Mouse (Mus musculus): Measurements from ENCODE around the gene Prkag1. TPM values are rescaled to one million over a fixed set of nuclear protein-coding genes. Genes with fewer than 3 reads are reported as not detected.

Prkag1 gene
- polyA plus RNA-seq, 1 experiment from 2014 or later = 40.2 TPM

DNA sequence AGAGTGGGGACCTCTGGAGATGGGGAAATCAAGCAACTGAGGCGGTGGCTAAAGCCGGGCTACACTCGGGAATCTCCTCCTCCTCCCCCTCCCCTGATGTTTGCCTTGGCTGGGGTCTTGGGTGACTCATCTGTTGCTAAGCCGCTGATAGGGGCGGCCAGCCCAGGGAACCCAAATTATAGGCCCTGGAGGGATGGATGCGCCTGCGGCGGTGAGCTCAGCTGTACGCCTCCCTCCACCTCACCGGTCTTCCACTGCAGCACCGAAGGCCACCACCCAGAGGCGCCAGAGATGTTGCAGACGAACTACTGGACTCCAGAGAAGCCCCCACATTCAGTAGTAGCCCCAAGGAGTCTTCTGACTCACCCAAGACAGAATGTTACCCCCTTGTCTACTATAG lies 50.7 kb downstream of the Prkag1 start:
- Histone ChIP-seq H3K4me3 (ENCODE audit: inconsistent target) (no peak overlapping the region), H3K27ac (no peak overlapping the region), H3K79me2 (ENCODE audit: inconsistent target) (no peaks in the 10 kb centered on the region), H3K36me3 (ENCODE audit: inconsistent target) (no peaks in the 10 kb centered on the region)
- WGBS (ENCODE audit: missing documents) = 38% methylated on average over 4 of the region's 13 CpGs

DNA sequence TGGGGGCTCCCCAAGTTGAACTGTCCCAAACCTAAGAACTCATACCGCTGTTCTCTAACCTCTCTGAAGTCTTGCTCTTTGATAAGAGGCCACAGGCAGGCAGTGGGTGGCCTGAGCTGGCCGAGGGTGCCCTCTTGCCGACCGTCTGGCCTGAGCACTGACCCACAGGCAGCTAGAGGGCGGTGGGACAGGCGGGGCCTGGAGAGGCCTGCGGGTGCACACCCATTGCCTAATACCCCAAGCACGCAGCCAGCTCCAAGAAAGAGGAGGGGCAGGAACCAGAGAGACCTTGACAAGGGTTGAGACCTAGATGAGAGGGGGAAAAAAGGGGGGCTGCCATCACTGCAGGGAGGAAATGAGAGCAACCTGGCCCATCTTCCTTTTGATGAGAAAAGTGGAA lies 51.2 kb downstream of the Prkag1 start:
- Histone ChIP-seq H3K36me3 (ENCODE audit: inconsistent target) (no peaks in the 10 kb centered on the region), H3K79me2 (ENCODE audit: inconsistent target) (no peaks in the 10 kb centered on the region), H3K27ac (no peak overlapping the region), H3K4me3 (ENCODE audit: inconsistent target) (no peak overlapping the region)
- WGBS (ENCODE audit: missing documents) = 23% methylated on average over 7 of the region's 8 CpGs

GRCm38 (mm10) chr15:98778806-98779205 lies 52.5 kb downstream of the Prkag1 start:
- WGBS (ENCODE audit: missing documents) = 10% methylated on average over 2 of the region's 11 CpGs
- Histone ChIP-seq H3K36me3 (ENCODE audit: inconsistent target) (no peaks in the 10 kb centered on the region), H3K79me2 (ENCODE audit: inconsistent target) (no peaks in the 10 kb centered on the region), H3K4me3 (ENCODE audit: inconsistent target) (no peak overlapping the region), H3K27ac (no peak overlapping the region)

- no peak overlapping the region for H3K27ac ChIP-seq
- WGBS (ENCODE audit: missing documents) = 4% methylated on average over 17 of the region's 25 CpGs
- no peak overlapping the region for H3K4me3 ChIP-seq (ENCODE audit: inconsistent target)
- no peaks in the 10 kb centered on the region for H3K79me2 ChIP-seq (ENCODE audit: inconsistent target)
- no peaks in the 10 kb centered on the region for H3K36me3 ChIP-seq (ENCODE audit: inconsistent target)
Observed at GRCm38 (mm10) chr15:98778191-98778770, 53.0 kb downstream of the Prkag1 start.

DNA sequence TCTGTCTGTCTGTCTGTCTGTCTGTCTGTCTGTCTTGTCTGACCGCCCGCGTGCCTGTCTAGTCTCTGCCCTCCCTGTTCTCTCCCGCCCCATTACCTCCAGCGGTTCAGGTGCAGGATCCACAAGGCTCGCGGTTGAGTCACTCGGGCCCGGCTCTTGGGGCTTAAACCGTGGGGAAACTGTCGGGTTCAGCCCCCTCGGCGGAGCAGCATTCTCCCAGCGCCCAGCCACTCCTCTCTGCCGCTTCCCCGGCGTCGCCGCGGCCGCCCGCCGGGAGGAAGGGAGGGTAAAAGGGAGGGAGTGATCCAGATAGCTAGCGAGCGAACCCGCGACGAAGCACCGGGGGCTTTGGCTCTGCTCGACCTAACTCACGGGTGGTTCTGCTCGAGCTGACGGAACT lies 53.6 kb downstream of the Prkag1 start, which contains the start of gene Wnt10b:
Gene Wnt10b, minus strand, starts transcription at position 389 of the 400 bp plus-strand sequence.
- Histone ChIP-seq H3K4me3 (ENCODE audit: inconsistent target) (no peak within 1 kb of the TSS), H3K79me2 (ENCODE audit: inconsistent target) (no peaks in the 10 kb centered on the region), H3K27ac (no peak within 1 kb of the TSS), H3K36me3 (ENCODE audit: inconsistent target) (no peaks in the 10 kb centered on the region)
- 3% methylated on average over 33 of the region's 33 CpGs for WGBS (ENCODE audit: missing documents)

DNA sequence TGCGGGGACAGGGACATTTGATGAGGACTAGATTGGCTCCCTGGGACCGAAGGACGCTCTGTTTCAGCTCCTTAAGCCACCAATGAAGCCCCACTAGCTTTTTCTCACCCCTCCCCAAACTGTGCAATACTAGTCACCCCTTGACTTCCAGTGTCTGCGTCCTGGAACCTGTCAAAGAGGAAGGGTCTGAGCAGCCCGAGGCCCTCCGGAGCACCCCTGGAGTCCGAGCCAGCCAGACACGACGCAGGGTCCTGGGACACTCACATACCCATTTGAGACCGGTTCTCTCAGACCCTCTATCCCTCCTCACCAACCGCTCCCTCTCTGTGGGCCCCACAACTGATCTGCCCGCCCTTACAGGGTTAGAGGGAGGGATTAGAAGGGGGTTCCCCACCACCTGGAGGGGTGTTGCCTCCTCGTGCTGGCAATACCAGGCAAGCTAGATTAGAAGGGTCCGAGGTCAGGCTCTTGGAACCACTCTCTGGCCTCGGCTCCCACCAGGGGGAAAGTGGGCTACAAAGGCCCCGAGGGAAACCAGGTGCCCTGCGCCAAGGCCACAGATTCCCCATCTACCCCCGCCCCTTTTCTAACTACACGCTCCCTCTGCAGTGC lies 54.2 kb downstream of the Prkag1 start:
- H3K36me3 ChIP-seq (ENCODE audit: inconsistent target) = no peaks in the 10 kb centered on the region
- no peak overlapping the region for H3K27ac ChIP-seq
- no peak overlapping the region for H3K4me3 ChIP-seq (ENCODE audit: inconsistent target)
- H3K79me2 ChIP-seq (ENCODE audit: inconsistent target) = no peaks in the 10 kb centered on the region
- WGBS (ENCODE audit: missing documents) = 17% methylated on average over 19 of the region's 19 CpGs

DNA sequence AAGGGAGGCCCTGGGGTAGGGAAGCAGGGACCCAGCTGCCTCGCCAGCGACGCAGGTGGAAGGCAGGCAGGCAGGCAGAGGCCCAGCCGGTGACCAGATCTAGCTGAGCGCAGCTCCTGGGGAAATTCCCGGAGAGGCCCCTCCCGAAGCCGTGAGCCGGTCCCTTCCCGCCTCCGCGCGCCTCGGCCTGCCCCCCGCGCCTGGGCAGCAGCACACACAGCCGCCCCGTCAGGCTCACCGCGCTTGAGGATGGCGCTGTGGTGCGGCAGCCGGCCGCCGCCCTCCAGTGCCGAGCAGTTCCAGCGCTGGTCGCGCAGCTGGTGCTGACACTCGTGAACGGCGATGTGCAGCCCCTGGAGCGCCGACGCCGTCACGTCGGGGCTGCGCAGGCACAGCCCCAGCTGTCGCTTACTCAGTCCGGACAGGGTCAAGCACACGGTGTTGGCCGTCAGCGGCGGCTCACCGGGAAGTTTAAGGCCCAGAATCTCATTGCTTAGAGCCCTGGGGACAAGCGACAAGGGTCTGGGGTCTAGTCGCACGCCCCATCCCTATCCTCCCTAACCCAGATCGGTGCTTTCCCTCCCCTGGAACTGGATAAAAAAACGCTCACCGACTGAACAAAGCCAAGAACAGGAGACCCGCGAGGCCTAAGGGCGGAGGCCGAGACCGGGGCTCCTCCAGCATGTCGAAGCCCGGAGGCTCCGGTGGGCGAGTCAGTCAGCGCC lies 54.9 kb downstream of the Prkag1 start:
- no peak overlapping the region for H3K4me3 ChIP-seq (ENCODE audit: inconsistent target)
- no peak overlapping the region for H3K27ac ChIP-seq
- no peaks in the 10 kb centered on the region for H3K36me3 ChIP-seq (ENCODE audit: inconsistent target)
- WGBS (ENCODE audit: missing documents) = 11% methylated on average over 62 of the region's 62 CpGs
- H3K79me2 ChIP-seq (ENCODE audit: inconsistent target) = no peaks in the 10 kb centered on the region

GRCm38 (mm10) chr15:98775533-98775932 lies 55.8 kb downstream of the Prkag1 start:
- Histone ChIP-seq H3K4me3 (ENCODE audit: inconsistent target) (no peak overlapping the region), H3K79me2 (ENCODE audit: inconsistent target) (no peaks in the 10 kb centered on the region), H3K36me3 (ENCODE audit: inconsistent target) (no peaks in the 10 kb centered on the region), H3K27ac (no peak overlapping the region)
- 52% methylated on average over 5 of the region's 5 CpGs for WGBS (ENCODE audit: missing documents)

DNA sequence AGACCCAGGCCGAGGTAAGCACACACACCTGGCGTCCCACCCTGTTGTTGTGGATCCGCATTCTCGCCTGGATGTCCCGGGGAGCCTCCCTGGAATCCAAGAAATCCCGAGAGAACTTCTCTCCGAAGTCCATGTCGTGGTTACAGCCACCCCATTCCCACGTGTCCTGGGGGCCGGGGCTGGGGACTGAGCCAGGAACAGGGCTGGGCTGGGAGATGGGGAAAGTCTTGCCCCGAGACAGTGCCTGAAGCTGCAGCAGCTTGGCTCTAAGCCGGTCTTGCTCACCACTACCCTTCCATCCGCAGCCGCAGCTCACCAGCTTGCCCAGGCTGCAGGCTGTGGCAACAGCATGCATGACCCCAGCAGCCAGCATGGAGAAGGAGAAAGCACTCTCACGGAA lies 57.2 kb downstream of the Prkag1 start:
- Histone ChIP-seq H3K27ac (no peak overlapping the region), H3K36me3 (ENCODE audit: inconsistent target) (no peaks in the 10 kb centered on the region), H3K4me3 (ENCODE audit: inconsistent target) (no peak overlapping the region), H3K79me2 (ENCODE audit: inconsistent target) (no peaks in the 10 kb centered on the region)
- 93% methylated on average over 15 of the region's 15 CpGs for WGBS (ENCODE audit: missing documents)

DNA sequence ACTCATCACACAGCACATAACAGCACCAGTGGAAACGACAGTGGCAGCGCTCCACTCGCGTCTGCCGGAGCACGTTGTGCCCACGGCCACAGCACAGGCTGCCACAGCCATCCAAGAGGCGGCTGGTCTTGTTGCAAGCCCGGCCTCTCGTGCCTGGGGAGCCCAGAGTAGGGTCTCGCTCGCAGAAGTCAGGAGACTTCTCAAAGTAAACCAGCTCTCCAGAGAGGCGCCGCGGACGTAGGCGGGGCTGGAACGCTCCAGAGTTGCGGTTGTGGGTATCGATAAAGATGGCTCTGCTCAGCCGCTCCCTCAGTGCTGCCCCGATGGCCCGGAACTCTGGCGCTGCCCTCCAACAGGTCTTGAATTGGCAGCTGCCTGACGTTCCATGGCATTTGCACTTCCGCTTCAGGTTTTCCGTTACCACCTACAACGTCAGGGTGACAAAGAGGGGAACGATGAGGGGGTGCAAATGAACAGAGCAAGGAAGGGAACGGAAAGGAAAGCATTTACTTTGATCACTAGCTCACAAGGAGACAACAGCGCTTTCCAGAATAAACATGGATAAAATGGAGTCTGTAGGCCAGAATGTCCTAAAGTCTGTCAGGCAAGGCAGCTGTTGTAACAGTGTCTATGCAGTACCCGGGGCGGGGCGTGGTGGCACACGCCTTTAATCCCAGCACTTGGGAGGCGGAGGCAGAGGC lies 58.7 kb downstream of the Prkag1 start:
- H3K4me3 ChIP-seq (ENCODE audit: inconsistent target) = peak overlapping the region; percentile 10; the same call in 1 of the 2 replicates
- no peaks in the 10 kb centered on the region for H3K79me2 ChIP-seq (ENCODE audit: inconsistent target)
- 8% methylated on average over 36 of the region's 36 CpGs for WGBS (ENCODE audit: missing documents)
- no peak overlapping the region for H3K27ac ChIP-seq
- H3K36me3 ChIP-seq (ENCODE audit: inconsistent target) = no peaks in the 10 kb centered on the region

GRCm38 (mm10) chr15:98771813-98772425 lies 59.4 kb downstream of the Prkag1 start:
- Histone ChIP-seq H3K79me2 (ENCODE audit: inconsistent target) (no peaks in the 10 kb centered on the region), H3K4me3 (ENCODE audit: inconsistent target) (peak overlapping the region; percentile 10; the same call in 1 of the 2 replicates), H3K27ac (no peak overlapping the region), H3K36me3 (ENCODE audit: inconsistent target) (no peaks in the 10 kb centered on the region)
- 28% methylated on average over 12 of the region's 12 CpGs for WGBS (ENCODE audit: missing documents)

- H3K79me2 ChIP-seq (ENCODE audit: inconsistent target) = no peaks in the 10 kb centered on the region
- WGBS (ENCODE audit: missing documents) = 95% methylated on average over 5 of the region's 5 CpGs
- H3K36me3 ChIP-seq (ENCODE audit: inconsistent target) = no peaks in the 10 kb centered on the region
- H3K27ac ChIP-seq = no peak overlapping the region
- H3K4me3 ChIP-seq (ENCODE audit: inconsistent target) = no peak overlapping the region
Observed at GRCm38 (mm10) chr15:98768259-98768658, 63.1 kb downstream of the Prkag1 start.

DNA sequence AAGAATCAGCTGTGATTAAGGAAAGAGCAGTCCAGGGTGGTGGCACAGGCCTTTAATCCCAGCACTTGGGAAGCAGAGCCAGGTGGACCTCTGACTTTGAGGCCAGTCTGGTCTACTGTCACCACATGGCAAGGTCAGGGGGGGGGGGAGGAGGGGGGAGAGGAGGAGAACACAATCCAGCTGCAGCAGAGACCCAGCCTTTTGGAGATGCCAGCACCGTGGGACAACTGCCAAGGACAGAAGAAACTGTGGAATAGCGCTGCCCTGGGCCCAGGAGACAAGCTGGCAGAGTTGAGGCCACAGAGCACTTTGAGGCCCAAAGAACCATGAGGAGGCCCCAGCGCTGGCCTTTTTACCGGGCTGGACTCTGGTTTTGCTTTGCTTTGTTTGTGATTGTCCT lies 65.4 kb downstream of the Prkag1 start:
- Histone ChIP-seq H3K4me3 (ENCODE audit: inconsistent target) (no peak overlapping the region), H3K27ac (no peak overlapping the region), H3K36me3 (ENCODE audit: inconsistent target) (no peaks in the 10 kb centered on the region), H3K79me2 (ENCODE audit: inconsistent target) (peaks cover 16% of the 10 kb centered on the region)
- 86% methylated on average over 4 of the region's 4 CpGs for WGBS (ENCODE audit: missing documents)
